Mouse (Mus musculus) G1E (cell line): ENCODE measurements around the gene Il11ra1. TPM values are rescaled to one million over a fixed set of nuclear protein-coding genes. Genes with fewer than 3 reads are reported as not detected.

Source experiments
- ATAC-seq: 2 replicates; pipeline ENCODE4 v1.8.0; 2016; ENCODE audit warnings: mild to moderate bottlenecking; ENCODE audit not compliant: insufficient number of reproducible peaks, poor library complexity, low FRiP score, severe bottlenecking; ENCODE audit errors: extremely low read depth
- DNase-seq: peaks from one replicate; pipeline ENCODE4 v3.0.0; 2012; ENCODE audit warnings: low spot score
- H3K27me3 ChIP-seq: 2 replicates; pipeline ENCODE4 v1.6.1; 2012; ENCODE audit warnings: mild to moderate bottlenecking, low read length, inconsistent platforms; ENCODE audit not compliant: insufficient read depth
- H3K36me3 ChIP-seq: replicated peaks from 2 replicates; pipeline ENCODE3; 2012; ENCODE audit warnings: mild to moderate bottlenecking, inconsistent platforms
- H3K4me1 ChIP-seq: 2 replicates; pipeline ENCODE4 v1.6.1; 2012; ENCODE audit warnings: low read depth, low read length, inconsistent platforms, mixed read lengths; ENCODE audit not compliant: insufficient read depth
- H3K4me3 ChIP-seq: 2 replicates; pipeline ENCODE4 v1.5.1; 2012; ENCODE audit warnings: low read depth, mild to moderate bottlenecking, inconsistent platforms, low read length, moderate library complexity, mixed read lengths
- H3K9me3 ChIP-seq: replicated peaks from 2 replicates; pipeline ENCODE4 v1.6.1; 2012; ENCODE audit warnings: inconsistent platforms
- CTCF ChIP-seq: IDR thresholded peaks from 2 replicates; pipeline ENCODE4 v1.5.1; 2012; ENCODE audit warnings: low read depth, low read length, inconsistent platforms, mixed read lengths
- GATA1 ChIP-seq: IDR thresholded peaks from 2 replicates; pipeline ENCODE4 v1.6.1; 2012; ENCODE audit warnings: borderline replicate concordance, low read length, inconsistent platforms, mixed read lengths
- GATA2 ChIP-seq: IDR thresholded peaks from 2 replicates; pipeline ENCODE4 v1.6.1; 2012; ENCODE audit warnings: low read depth, low read length, inconsistent platforms, borderline replicate concordance
- POLR2AphosphoS5 ChIP-seq: IDR thresholded peaks from 2 replicates; pipeline ENCODE4 v1.6.1; 2012; ENCODE audit warnings: low read depth, low read length, inconsistent platforms; ENCODE audit not compliant: insufficient replicate concordance
- TAL1 ChIP-seq: conservative IDR thresholded peaks from 2 replicates; pipeline ENCODE4 v1.6.1; 2012; ENCODE audit warnings: low read depth, low read length, inconsistent platforms, mixed read lengths
- polyA plus RNA-seq: library from polyadenylated mRNA; stranded (reverse); fragments of >175 nt; gene quantifications from 2 replicates; pipeline ENCODE4 v1.2.3, GENCODE M21; 2012
- total RNA-seq, 2 experiments: library from RNA; stranded (forward) in 1 of 2; stranded (reverse) in 1 of 2; fragments of 200-1000 nt in 1 of 2; fragments of >200 nt in 1 of 2; fragmentation: Nextera tagmentation in 1 of 2; gene quantifications; 2 replicates each; pipeline ENCODE4 v1.2.3; 2014 to 2017

Il11ra1 gene
- total and polyA plus RNA-seq, 3 experiments = 3.4 to 18.5 (median 4.6) TPM

- Histone ChIP-seq H3K27me3 (no peaks in the 10 kb centered on the region), H3K4me3 (peak overlapping the region; percentile 89), H3K9me3 (no peaks in the 10 kb centered on the region), H3K4me1 (peaks cover 50% of the 10 kb centered on the region), H3K36me3 (peaks cover 41% of the 10 kb centered on the region)
- no peak for ATAC-seq
- no peak for DNase-seq
- no peak for TF ChIP-seq CTCF
- TF ChIP-seq POLR2AphosphoS5 = no peak
- TF ChIP-seq GATA1 = no peak
- no peak for TF ChIP-seq TAL1
- no peak for TF ChIP-seq GATA2
These were observed 56.7 kb downstream of the Il11ra1 start for GRCm38 (mm10) chr4:41756440-41756839.

GRCm38 (mm10) chr4:41757321-41757720 is 57.5 kb downstream of the Il11ra1 start:
- H3K36me3 ChIP-seq = peaks cover 41% of the 10 kb centered on the region
- ATAC-seq = no peak
- H3K4me3 ChIP-seq = no peak overlapping the region
- no peaks in the 10 kb centered on the region for H3K9me3 ChIP-seq
- peaks cover 58% of the 10 kb centered on the region for H3K4me1 ChIP-seq
- H3K27me3 ChIP-seq = no peaks in the 10 kb centered on the region
- TF ChIP-seq GATA1 = no peak
- no peak for TF ChIP-seq CTCF
- no peak for TF ChIP-seq TAL1
- TF ChIP-seq GATA2 = no peak
- no peak for TF ChIP-seq POLR2AphosphoS5
- no peak for DNase-seq

- TF ChIP-seq GATA2 (no peak), GATA1 (no peak), CTCF (no peak), TAL1 (no peak), POLR2AphosphoS5 (no peak)
- no peak overlapping the region for H3K4me3 ChIP-seq
- peaks cover 41% of the 10 kb centered on the region for H3K36me3 ChIP-seq
- H3K9me3 ChIP-seq = no peaks in the 10 kb centered on the region
- no peak for ATAC-seq
- no peaks in the 10 kb centered on the region for H3K27me3 ChIP-seq
- DNase-seq = no peak
- H3K4me1 ChIP-seq = peaks cover 59% of the 10 kb centered on the region
These were observed 58.2 kb downstream of the Il11ra1 start for GRCm38 (mm10) chr4:41758021-41758420.

- ATAC-seq = no peak
- Histone ChIP-seq H3K4me1 (peaks cover 59% of the 10 kb centered on the region), H3K4me3 (no peak overlapping the region), H3K27me3 (no peaks in the 10 kb centered on the region), H3K36me3 (peaks cover 41% of the 10 kb centered on the region), H3K9me3 (no peaks in the 10 kb centered on the region)
- TF ChIP-seq GATA2 (no peak), POLR2AphosphoS5 (no peak), TAL1 (no peak), CTCF (no peak), GATA1 (no peak)
- DNase-seq = no peak
These were observed 58.9 kb downstream of the Il11ra1 start for GRCm38 (mm10) chr4:41758701-41759100.

GRCm38 (mm10) chr4:41759206-41759605 is 59.4 kb downstream of the Il11ra1 start:
- ATAC-seq = no peak
- Histone ChIP-seq H3K9me3 (no peaks in the 10 kb centered on the region), H3K4me3 (no peak overlapping the region), H3K4me1 (peaks cover 59% of the 10 kb centered on the region), H3K27me3 (no peaks in the 10 kb centered on the region), H3K36me3 (peaks cover 41% of the 10 kb centered on the region)
- no peak for TF ChIP-seq GATA1
- TF ChIP-seq GATA2 = no peak
- TF ChIP-seq CTCF = no peak
- no peak for TF ChIP-seq TAL1
- TF ChIP-seq POLR2AphosphoS5 = no peak
- DNase-seq = no peak

GRCm38 (mm10) chr4:41759656-41760287 is 60.0 kb downstream of the Il11ra1 start:
- no peaks in the 10 kb centered on the region for H3K27me3 ChIP-seq
- no peak for DNase-seq
- peak overlapping the region; percentile 62; the same call in 1 of the 2 replicates for H3K4me3 ChIP-seq

More at GRCm38 (mm10) chr4:41759656-41760287, 60.0 kb downstream of the Il11ra1 start:
- peaks cover 56% of the 10 kb centered on the region for H3K4me1 ChIP-seq
- no peaks in the 10 kb centered on the region for H3K9me3 ChIP-seq
- H3K36me3 ChIP-seq = peaks cover 41% of the 10 kb centered on the region
- TF ChIP-seq POLR2AphosphoS5 (no peak), GATA2 (no peak), GATA1 (no peak), TAL1 (no peak), CTCF (no peak)
- ATAC-seq = no peak
